In the genomic region with DNA sequence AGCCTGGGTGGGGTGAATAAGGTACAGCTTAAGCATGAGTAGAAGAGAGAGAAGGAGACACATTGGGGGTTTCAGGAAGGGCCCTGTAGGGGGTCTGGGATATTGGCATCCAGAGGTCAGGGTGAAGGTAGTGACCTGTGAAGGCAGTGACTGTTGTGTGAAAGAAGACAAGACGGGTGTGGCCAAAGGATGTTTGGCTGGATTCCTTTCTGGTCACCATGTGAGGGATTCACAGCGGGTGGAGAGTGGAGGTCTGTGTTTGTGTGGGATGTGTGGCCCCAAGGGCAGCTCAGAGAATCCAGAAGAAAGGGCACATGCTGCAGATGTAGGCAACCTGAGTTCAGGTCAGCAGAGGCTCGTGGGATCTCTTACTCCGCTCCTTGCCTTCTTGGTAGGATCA, we compare ENCODE assay signal across 24 mouse cellular contexts. TPM values are rescaled to one million over a fixed set of nuclear protein-coding genes. Genes with fewer than 3 reads are reported as not detected.
A peak's percentile ranks its signal among the peaks of the same experiment; 100 is the strongest.
DNase-seq lines count a peak whose midpoint lies in the region; ATAC-seq and TF ChIP-seq lines count a peak whose summit lies in the region.
"Had no signal": no experiment of that assay in that cellular context is flagged by ENCODE, and none has a peak within 500 bp of the region (broad histone marks: within the 10 kb centered on the region; RNA-seq: fewer than 3 reads in every experiment).

No protein-coding gene starts in this region.

- peak; percentile 15 for DNase-seq in midbrain, embryonic 10.5 days (ENCODE audit: low spot score)
- DNase-seq in ES-CJ7 (ENCODE audit: low read depth, low spot score) = peak; percentile 75
- DNase-seq in embryo, embryonic 10 days (ENCODE audit: low spot score) = peak; percentile 51
- peak; percentile 37 for DNase-seq in mesoderm, embryonic 11.5 days (ENCODE audit: low read depth, low spot score)
- no peak for DNase-seq in thymus, adult 2 months
- DNase-seq in heart, postnatal 25 days (ENCODE audit: low spot score) = no peak
- no peak for DNase-seq in urinary bladder, adult 2 months (ENCODE audit: low spot score)
- DNase-seq: adrenal gland, adult 8-10 months; cerebellum, adult 11-12 months; cerebellum, adult 9-10 months; cerebellum, postnatal 25 days; forebrain, postnatal 0 days; gastrocnemius, postnatal 14 days; heart, adult 2 months; heart, postnatal 14 days had no signal

- WGBS in midbrain, embryonic 10.5 days = 52% methylated on average over 4 of the region's 4 CpGs
- WGBS in midbrain, embryonic 16.5 days = 67% methylated on average over 4 of the region's 4 CpGs
- WGBS in thymus, adult 2 months = 97% methylated on average over 4 of the region's 4 CpGs

- H3K4me2 ChIP-seq in midbrain, embryonic 16.5 days (ENCODE audit: low read length) = no peak overlapping the region
- H3K4me2 ChIP-seq: forebrain, embryonic 13.5 days; heart, embryonic 11.5 days; heart, embryonic 15.5 days; hindbrain, embryonic 15.5 days had no signal

- no peak for ATAC-seq in midbrain, embryonic 16.5 days
- ATAC-seq: forebrain, embryonic 13.5 days; forebrain, postnatal 0 days; inflammation-experienced regulatory T-cells, adult 6 months; intestine, postnatal 0 days; Patski had no signal

- no peaks in the 10 kb centered on the region for H3K4me1 ChIP-seq in midbrain, embryonic 10.5 days
- H3K4me1 ChIP-seq in midbrain, embryonic 16.5 days (ENCODE audit: control insufficient read depth, insufficient read depth, low read length) = no peaks in the 10 kb centered on the region
- no peaks in the 10 kb centered on the region for H3K4me1 ChIP-seq in thymus, adult 2 months (replicated peaks; ENCODE audit: control insufficient read depth, insufficient read depth, low read length)
- H3K4me1 ChIP-seq: forebrain, embryonic 13.5 days; hindbrain, embryonic 15.5 days had no signal

- no peaks in the 10 kb centered on the region for H3K27me3 ChIP-seq in midbrain, embryonic 10.5 days (ENCODE audit: low read depth, poor library complexity, severe bottlenecking)
- H3K27me3 ChIP-seq in midbrain, embryonic 16.5 days (ENCODE audit: control insufficient read depth, insufficient read depth, low read depth, low read length) = no peaks in the 10 kb centered on the region
- no peaks in the 10 kb centered on the region for H3K27me3 ChIP-seq in thymus, adult 2 months (ENCODE audit: control insufficient read depth, insufficient read depth, low read length)
- H3K27me3 ChIP-seq: CH12.LX; forebrain, embryonic 13.5 days; heart, embryonic 15.5 days; hindbrain, embryonic 15.5 days; Patski had no signal

- intact Hi-C loops in heart, postnatal 25 days (cut with DNase I) = no loop called here

- no peak overlapping the region for H3K9ac ChIP-seq in midbrain, embryonic 16.5 days (ENCODE audit: low read depth, low read length)
- H3K9ac ChIP-seq: forebrain, embryonic 13.5 days; forebrain, postnatal 0 days; heart, embryonic 15.5 days; hindbrain, embryonic 15.5 days had no signal

- no peak for TF ChIP-seq POLR2A in thymus, adult 2 months (IDR thresholded peaks at IDR 0.05; ENCODE audit: control insufficient read depth, extremely low read depth, insufficient read depth, low read length, poor library complexity)

- H3K4me3 ChIP-seq in midbrain, embryonic 10.5 days = no peak overlapping the region
- H3K4me3 ChIP-seq in midbrain, embryonic 16.5 days (ENCODE audit: low read depth, low read length) = no peak overlapping the region
- H3K4me3 ChIP-seq in thymus, adult 2 months (ENCODE audit: control insufficient read depth, insufficient read depth, low read length) = no peak overlapping the region
- H3K4me3 ChIP-seq: forebrain, embryonic 13.5 days; heart, adult 2 months; heart, embryonic 15.5 days; hindbrain, embryonic 15.5 days had no signal

- TF ChIP-seq CTCF in thymus, adult 2 months (IDR thresholded peaks at IDR 0.05; ENCODE audit: borderline replicate concordance, control insufficient read depth, extremely low read depth, insufficient read depth, low read length, poor library complexity) = no peak

- no peak overlapping the region for H3K27ac ChIP-seq in midbrain, embryonic 10.5 days (replicated peaks)
- H3K27ac ChIP-seq in midbrain, embryonic 16.5 days (ENCODE audit: low read length) = no peak overlapping the region
- H3K27ac ChIP-seq in thymus, adult 2 months (ENCODE audit: control insufficient read depth, insufficient read depth, low read length) = no peak overlapping the region
- H3K27ac ChIP-seq: forebrain, embryonic 13.5 days; heart, adult 2 months; heart, embryonic 15.5 days; hindbrain, embryonic 15.5 days had no signal

- no peaks in the 10 kb centered on the region for H3K9me3 ChIP-seq in midbrain, embryonic 10.5 days (replicated peaks)
- no peaks in the 10 kb centered on the region for H3K9me3 ChIP-seq in midbrain, embryonic 16.5 days (replicated peaks; ENCODE audit: control insufficient read depth, low read length, poor library complexity, severe bottlenecking)
- H3K9me3 ChIP-seq: forebrain, embryonic 13.5 days; heart, embryonic 15.5 days; hindbrain, embryonic 15.5 days had no signal

- no peaks in the 10 kb centered on the region for H3K36me3 ChIP-seq in midbrain, embryonic 10.5 days
- H3K36me3 ChIP-seq in midbrain, embryonic 16.5 days (ENCODE audit: control insufficient read depth, insufficient read depth, low read length) = no peaks in the 10 kb centered on the region
- no peaks in the 10 kb centered on the region for H3K36me3 ChIP-seq in thymus, adult 2 months (ENCODE audit: control insufficient read depth, insufficient read depth, low read length)
- H3K36me3 ChIP-seq: heart, embryonic 15.5 days; hindbrain, embryonic 15.5 days had no signal

RNA-seq across cellular contexts. Expression of a gene that starts 29.6 kb away (rescaled TPM):
- 15.8 and 26.7 TPM in 2 replicates for polyA plus RNA-seq in midbrain, embryonic 10.5 days (2016; fragmentation: Nextera tagmentation; extraction: Ambion mirVana)
- 51.3 and 60.2 TPM in 2 replicates for polyA plus RNA-seq in midbrain, embryonic 16.5 days (2015; fragmentation: Nextera tagmentation; extraction: Ambion mirVana)
- polyA plus RNA-seq in thymus, adult 2 months (2012; rRNA removed) = 1.6 TPM in 2 replicates
- 10 to 100 TPM; 16.2 to 18.6 TPM for total RNA-seq in heart, postnatal 25 days (2021)
- polyA plus RNA-seq in urinary bladder, adult 2 months (2012; rRNA removed) = 1.6 and 2.6 TPM in 2 replicates

Comparison
In these comparisons a context has a peak if more than half of its experiments do, and no peak if none do; other contexts are left out.
1. DNase-seq: peak in midbrain, embryonic 10.5 days (single experiment), ES-CJ7 (single experiment), embryo, embryonic 10 days (single experiment) and mesoderm, embryonic 11.5 days (single experiment); none in thymus, adult 2 months (single experiment), heart, postnatal 25 days (single experiment) and urinary bladder, adult 2 months (single experiment).